Mouse (Mus musculus): ENCODE measurements around the gene Zbtb11.

- TF ChIP-seq ELF1 (IDR thresholded peaks at IDR 0.05; ENCODE audit: low read depth, low read length) (no peak), TCF12 (IDR thresholded peaks at IDR 0.05; ENCODE audit: low read depth, low read length) (no peak), POLR2AphosphoS2 (IDR thresholded peaks at IDR 0.05; ENCODE audit: low read length) (no peak), TAL1 (IDR thresholded peaks at IDR 0.05; ENCODE audit: low read length) (no peak), ZNF384 (IDR thresholded peaks at IDR 0.05; ENCODE audit: low read depth, low read length) (no peak), CTCF (IDR thresholded peaks at IDR 0.05 in 2 of 3, conservative IDR thresholded peaks at IDR 0.05 in 1 of 3; ENCODE audit: control insufficient read depth in 1 of 3, insufficient read depth in 1 of 3, low read depth in 2 of 3, low read length in 3 of 3, poor library complexity in 1 of 3, severe bottlenecking in 1 of 3) (no peak), MEF2A (IDR thresholded peaks at IDR 0.05; ENCODE audit: extremely low read depth, insufficient replicate concordance, low read depth, low read length, poor library complexity, severe bottlenecking) (no peak), MAFK (IDR thresholded peaks at IDR 0.05; ENCODE audit: borderline replicate concordance, low read depth, low read length) (no peak), POLR2A (IDR thresholded peaks at IDR 0.05; ENCODE audit: control insufficient read depth in 1 of 2, insufficient read depth in 1 of 2, low read depth in 1 of 2, low read length in 2 of 2, poor library complexity in 1 of 2) (no peak), CHD1 (IDR thresholded peaks at IDR 0.05; ENCODE audit: low read depth, low read length) (no peak), ZC3H11A (IDR thresholded peaks at IDR 0.05; ENCODE audit: low read depth, low read length) (no peak), RAD21 (IDR thresholded peaks at IDR 0.05; ENCODE audit: low read depth, low read length) (no peak), NELFE (IDR thresholded peaks at IDR 0.05; ENCODE audit: low read depth, low read length) (no peak), MAZ (IDR thresholded peaks at IDR 0.05; ENCODE audit: low read depth, low read length) (no peak)
These were observed 6.5 kb upstream of the Zbtb11 start for GRCm38 (mm10) chr16:55967221-55967620.

Measured in MEL (cell line).